Mouse (Mus musculus) liver, adult 2 months (tissue): ENCODE results near the gene Rps9. TPM values are rescaled to one million over a fixed set of nuclear protein-coding genes. Genes with fewer than 3 reads are reported as not detected.
"Not testable (repeated sequence)": the region's sequence is repeated elsewhere in the genome, so short reads cannot be mapped to it uniquely, and the experiment has no call there.

ENCODE experiments used
- DNase-seq: peaks from one replicate; pipeline ENCODE4 v3.0.0-alpha.2; 2011; ENCODE audit warnings: low read depth, low spot score; ENCODE audit errors: extremely low read depth
- H3K27ac ChIP-seq: fragments of 200-500 bp; replicated peaks from 2 replicates; pipeline ENCODE4 v1.5.1; 2012; ENCODE audit warnings: low read depth, mild to moderate bottlenecking, control low read depth, inconsistent platforms, low read length; ENCODE audit not compliant: insufficient read depth
- H3K27me3 ChIP-seq: fragments of 200-500 bp; 2 replicates; pipeline ENCODE4 v1.6.1; 2012; ENCODE audit warnings: mild to moderate bottlenecking, moderate library complexity, low read length, inconsistent platforms; ENCODE audit not compliant: control insufficient read depth, insufficient read depth
- H3K36me3 ChIP-seq: fragments of 200-500 bp; 2 replicates; pipeline ENCODE4 v1.6.1; 2012; ENCODE audit warnings: low read length, inconsistent platforms; ENCODE audit not compliant: control insufficient read depth, insufficient read depth
- H3K4me1 ChIP-seq: fragments of 200-500 bp; 2 replicates; pipeline ENCODE4 v1.6.1; 2011; ENCODE audit warnings: low read length; ENCODE audit not compliant: control insufficient read depth, insufficient read depth
- H3K4me3 ChIP-seq: fragments of 200-500 bp; 2 replicates; pipeline ENCODE4 v1.5.1; 2011; ENCODE audit warnings: low read depth, mild to moderate bottlenecking, control low read depth, low read length, moderate library complexity; ENCODE audit not compliant: insufficient read depth
- H3K79me2 ChIP-seq: fragments of 200-500 bp; 2 replicates; pipeline ENCODE4 v1.6.1; 2012; ENCODE audit warnings: inconsistent platforms, mild to moderate bottlenecking, low read length, moderate library complexity; ENCODE audit not compliant: control insufficient read depth, insufficient read depth
- H3K9ac ChIP-seq: fragments of 200-500 bp; 2 replicates; pipeline ENCODE4 v1.6.1; 2012; ENCODE audit warnings: low read depth, mild to moderate bottlenecking, control low read depth, inconsistent platforms, low read length
- CTCF ChIP-seq: fragments of 200-500 bp; IDR thresholded peaks from 2 replicates; pipeline ENCODE4 v1.5.1; 2011; ENCODE audit warnings: low read depth, low read length, control low read depth
- POLR2A ChIP-seq: fragments of 200-500 bp; IDR thresholded peaks from 2 replicates; pipeline ENCODE4 v1.6.1; 2011; ENCODE audit warnings: low read length, control low read depth; ENCODE audit not compliant: insufficient read depth; ENCODE audit errors: extremely low read depth
- WGBS: fragments of 180-500 bp; shearing (Covaris S2); methylation state at CpG from one replicate; pipeline ENCODE4 v1.1.7; 2018; 5-methylcytosine and 5-hydroxymethylcytosine counted together
- polyA plus RNA-seq: library from polyadenylated mRNA; depleted of rRNA; stranded (reverse); fragments of >200 nt; gene quantifications from 2 replicates; pipeline ENCODE4 v1.2.3, GENCODE M21; 2012; rRNA removed
- total RNA-seq: library from RNA; depleted of rRNA; stranded (reverse); fragments of >200 nt; gene quantifications from 2 replicates; pipeline ENCODE4 v1.2.3, GENCODE M21; 2014; rRNA removed

Gene Rps9
- total and polyA plus RNA-seq, 2 experiments, result 433 to 1,244 TPM

- H3K27me3 ChIP-seq, result no peaks in the 10 kb centered on the region
- no peaks in the 10 kb centered on the region; the same call in 1 of the 2 replicates for H3K79me2 ChIP-seq
- no peak overlapping the region for H3K9ac ChIP-seq
- H3K27ac ChIP-seq, result no peak overlapping the region
- 80% methylated on average over 1 of the region's 1 CpGs for WGBS
- no peak overlapping the region for H3K4me3 ChIP-seq
- DNase-seq, result no peak
- peaks cover 2% of the 10 kb centered on the region; the same call in 1 of the 2 replicates for H3K4me1 ChIP-seq
- peaks cover 23% of the 10 kb centered on the region for H3K36me3 ChIP-seq
- TF ChIP-seq POLR2A (no peak), CTCF (no peak)
These were observed 5.2 kb downstream of the Rps9 start for GRCm38 (mm10) chr7:3709000-3709399.

GRCm38 (mm10) chr7:3712264-3712942, 8.6 kb downstream of the Rps9 start:
- Histone ChIP-seq H3K4me1 (no peaks in the 10 kb centered on the region), H3K27ac (no peak overlapping the region), H3K36me3 (peaks cover 3% of the 10 kb centered on the region; the same call in 1 of the 2 replicates), H3K27me3 (no peaks in the 10 kb centered on the region), H3K9ac (no peak overlapping the region), H3K4me3 (no peak overlapping the region), H3K79me2 (no peaks in the 10 kb centered on the region)
- 32% methylated on average over 5 of the region's 5 CpGs for WGBS
- DNase-seq, result no peak
- TF ChIP-seq CTCF (no peak), POLR2A (no peak)

- no peak overlapping the region for H3K9ac ChIP-seq
- H3K4me3 ChIP-seq, result no peak overlapping the region
- TF ChIP-seq POLR2A (no peak), CTCF (no peak)
- H3K4me1 ChIP-seq, result no peaks in the 10 kb centered on the region
- 39% methylated on average over 1 of the region's 1 CpGs for WGBS
- H3K27me3 ChIP-seq, result no peaks in the 10 kb centered on the region
- DNase-seq, result no peak
- no peaks in the 10 kb centered on the region for H3K36me3 ChIP-seq
- no peaks in the 10 kb centered on the region for H3K79me2 ChIP-seq
- H3K27ac ChIP-seq, result no peak overlapping the region
These were observed 11.5 kb downstream of the Rps9 start for GRCm38 (mm10) chr7:3715249-3715648.

- not testable (repeated sequence) for H3K4me3 ChIP-seq
These were observed 16.5 kb downstream of the Rps9 start, which contains the start of gene Pirb for GRCm38 (mm10) chr7:3720268-3720667. Pirb (minus strand) TSS chr7:3720391.

GRCm38 (mm10) chr7:3725459-3725858, 21.7 kb downstream of the Rps9 start:
- H3K4me1 ChIP-seq, H3K27ac ChIP-seq, H3K9ac ChIP-seq, H3K4me3 ChIP-seq, H3K36me3 ChIP-seq, H3K79me2 ChIP-seq, H3K27me3 ChIP-seq, DNase-seq: not testable (repeated sequence)

More at GRCm38 (mm10) chr7:3720268-3720667, 16.5 kb downstream of the Rps9 start, which contains the start of gene Pirb:
- H3K4me1 ChIP-seq, H3K27me3 ChIP-seq, H3K36me3 ChIP-seq, H3K79me2 ChIP-seq, DNase-seq, H3K9ac ChIP-seq, H3K27ac ChIP-seq: not testable (repeated sequence)
- 46% methylated on average over 1 of the region's 3 CpGs for WGBS

- DNase-seq, H3K79me2 ChIP-seq, H3K9ac ChIP-seq, H3K27ac ChIP-seq, H3K4me3 ChIP-seq, H3K36me3 ChIP-seq, H3K4me1 ChIP-seq, H3K27me3 ChIP-seq: not testable (repeated sequence)
- no CpG with 5 or more reads among the region's 1 CpGs for WGBS
These were observed 28.9 kb downstream of the Rps9 start for GRCm38 (mm10) chr7:3732675-3733074.

Other genes starting within 250 kb of the Rps9 start
- not detected in 2 replicates for gene Tarm1, start 201.4 kb upstream of the Rps9 start, total RNA-seq
- not detected in 2 replicates for gene Tarm1, start 201.4 kb upstream of the Rps9 start, polyA plus RNA-seq
- not detected in 2 replicates for gene Oscar, start 87.8 kb upstream of the Rps9 start, total RNA-seq
- gene Oscar, start 87.8 kb upstream of the Rps9 start, polyA plus RNA-seq, result 0.05 TPM in 1 of 2 replicates, not detected in the other
- 81.8 and 106 TPM in 2 replicates for gene Ndufa3, start 86.6 kb upstream of the Rps9 start, total RNA-seq
- 380 and 395 TPM in 2 replicates for gene Ndufa3, start 86.6 kb upstream of the Rps9 start, polyA plus RNA-seq
- gene Tfpt, start 74.1 kb upstream of the Rps9 start, total RNA-seq, result 4.3 and 4.8 TPM in 2 replicates
- gene Tfpt, start 74.1 kb upstream of the Rps9 start, polyA plus RNA-seq, result 5.2 and 5.7 TPM in 2 replicates
- gene Prpf31, start 74.0 kb upstream of the Rps9 start, total RNA-seq, result 7.9 and 9.3 TPM in 2 replicates
- 9.5 and 13.0 TPM in 2 replicates for gene Prpf31, start 74.0 kb upstream of the Rps9 start, polyA plus RNA-seq
- gene Cnot3, start 58.7 kb upstream of the Rps9 start, total RNA-seq, result 4.2 and 6.4 TPM in 2 replicates
- 22.3 and 29.3 TPM in 2 replicates for gene Cnot3, start 58.7 kb upstream of the Rps9 start, polyA plus RNA-seq
- 4.0 and 5.3 TPM in 2 replicates for gene Leng1, start 38.2 kb upstream of the Rps9 start, total RNA-seq
- 3.1 and 3.6 TPM in 2 replicates for gene Leng1, start 38.2 kb upstream of the Rps9 start, polyA plus RNA-seq
- gene Tmc4, start 26.4 kb upstream of the Rps9 start, total RNA-seq, result 1.8 and 2.6 TPM in 2 replicates
- 3.9 and 8.2 TPM in 2 replicates for gene Tmc4, start 26.4 kb upstream of the Rps9 start, polyA plus RNA-seq
- 33.7 and 37.3 TPM in 2 replicates for gene Tsen34, start 11.1 kb upstream of the Rps9 start, total RNA-seq
- 52.7 and 53.6 TPM in 2 replicates for gene Tsen34, start 11.1 kb upstream of the Rps9 start, polyA plus RNA-seq
- gene Mboat7, start 10.5 kb upstream of the Rps9 start, total RNA-seq, result 15.9 and 21.5 TPM in 2 replicates
- gene Mboat7, start 10.5 kb upstream of the Rps9 start, polyA plus RNA-seq, result 49.3 and 58.3 TPM in 2 replicates
- gene Pirb, start 16.4 kb downstream of the Rps9 start, total RNA-seq, result 2.4 and 4.1 TPM in 2 replicates
- gene Pirb, start 16.4 kb downstream of the Rps9 start, polyA plus RNA-seq, result 1.6 and 5.1 TPM in 2 replicates
- 0.18 and 0.27 TPM in 2 replicates for gene Gm15448, start 121.7 kb downstream of the Rps9 start, total RNA-seq
- 0.04 and 0.16 TPM in 2 replicates for gene Gm15448, start 121.7 kb downstream of the Rps9 start, polyA plus RNA-seq
- gene Pira2, start 141.1 kb downstream of the Rps9 start, total RNA-seq, result 2.7 and 4.0 TPM in 2 replicates
- 0.50 and 1.3 TPM in 2 replicates for gene Pira2, start 141.1 kb downstream of the Rps9 start, polyA plus RNA-seq
- 0.09 and 0.13 TPM in 2 replicates for gene Gm14548, start 194.1 kb downstream of the Rps9 start, total RNA-seq
- 0.07 TPM in 1 of 2 replicates, not detected in the other for gene Gm14548, start 194.1 kb downstream of the Rps9 start, polyA plus RNA-seq
- gene Lilra6, start 211.5 kb downstream of the Rps9 start, total RNA-seq, result 0.09 TPM in 1 of 2 replicates, not detected in the other
- gene Lilra6, start 211.5 kb downstream of the Rps9 start, polyA plus RNA-seq, result 0.20 TPM in 1 of 2 replicates, not detected in the other